In the genomic region with DNA sequence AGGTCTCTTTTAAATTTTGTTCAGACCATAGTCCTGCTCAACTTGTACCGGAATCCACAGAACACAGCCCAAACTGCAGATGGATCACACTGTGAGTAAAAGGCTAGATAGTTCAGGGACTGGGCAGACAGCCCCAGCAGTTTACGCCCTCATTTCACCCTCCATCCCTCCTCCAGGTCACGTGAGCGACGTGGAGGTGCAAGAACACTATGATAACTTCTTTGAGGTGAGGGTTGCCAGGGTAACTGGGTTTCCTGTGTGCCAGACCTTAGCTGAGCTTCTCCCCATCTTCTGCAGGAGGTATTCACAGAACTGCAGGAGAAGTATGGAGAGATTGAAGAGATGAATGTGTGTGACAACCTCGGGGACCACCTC, we compare ENCODE assay signal across 1 mouse cellular context.
TF ChIP-seq lines count a peak whose summit lies in the region.

No protein-coding gene starts in this region.

TF ChIP-seq in CH12.LX, 34 proteins besides CTCF, POLR2A, EP300 and RAD21 (continued from another document):
- no peak for TF ChIP-seq IRF4 (IDR thresholded peaks at IDR 0.05; ENCODE audit: low read depth, low read length)
